Mouse (Mus musculus) thymus, postnatal 10 days (tissue): ENCODE measurements around the gene Myo3b.

Experiments used
- DNase-seq, 2 experiments: peaks; one replicate each; pipeline ENCODE4 v3.0.0; 2021; ENCODE audit warnings: low spot score in 2 of 2

The Myo3b gene

GRCm38 (mm10) chr2:70352435-70353165 is 313.7 kb downstream of the Myo3b start:
- DNase-seq, result no peak

GRCm38 (mm10) chr2:70354056-70354455 is 315.1 kb downstream of the Myo3b start:
- DNase-seq, result no peak

- no peak for DNase-seq
These were observed 316.1 kb downstream of the Myo3b start for GRCm38 (mm10) chr2:70355026-70355425.

- no peak for DNase-seq
These were observed 330.5 kb downstream of the Myo3b start for GRCm38 (mm10) chr2:70369421-70369820.

- no peak for DNase-seq
These were observed 340.4 kb downstream of the Myo3b start for GRCm38 (mm10) chr2:70379341-70379740.

- DNase-seq, result no peak
These were observed 341.0 kb downstream of the Myo3b start for GRCm38 (mm10) chr2:70379939-70380338.

- no peak for DNase-seq
These were observed 349.7 kb downstream of the Myo3b start for GRCm38 (mm10) chr2:70388645-70389044.

GRCm38 (mm10) chr2:70389162-70389561 is 350.2 kb downstream of the Myo3b start:
- no peak for DNase-seq

GRCm38 (mm10) chr2:70397734-70398276 is 358.9 kb downstream of the Myo3b start:
- no peak for DNase-seq

- DNase-seq, result no peak
These were observed 360.7 kb downstream of the Myo3b start for GRCm38 (mm10) chr2:70399441-70400115.

- no peak for DNase-seq
These were observed 361.4 kb downstream of the Myo3b start for GRCm38 (mm10) chr2:70400321-70400720.

GRCm38 (mm10) chr2:70404301-70404700 is 365.4 kb downstream of the Myo3b start:
- DNase-seq, result no peak

- no peak for DNase-seq
These were observed 367.9 kb downstream of the Myo3b start for GRCm38 (mm10) chr2:70406846-70407245.

- DNase-seq, result no peak
These were observed 368.8 kb downstream of the Myo3b start for GRCm38 (mm10) chr2:70407729-70408128.

GRCm38 (mm10) chr2:70410298-70410885 is 371.5 kb downstream of the Myo3b start:
- no peak for DNase-seq

GRCm38 (mm10) chr2:70412315-70412714 is 373.4 kb downstream of the Myo3b start:
- no peak for DNase-seq

- DNase-seq, result no peak
These were observed 375.5 kb downstream of the Myo3b start for GRCm38 (mm10) chr2:70414386-70414785.

- no peak for DNase-seq
These were observed 376.6 kb downstream of the Myo3b start for GRCm38 (mm10) chr2:70415521-70415920.

- no peak for DNase-seq
These were observed 380.4 kb downstream of the Myo3b start for GRCm38 (mm10) chr2:70419336-70419735.

GRCm38 (mm10) chr2:70421144-70421874 is 382.4 kb downstream of the Myo3b start:
- no peak for DNase-seq

GRCm38 (mm10) chr2:70425611-70426010 is 386.7 kb downstream of the Myo3b start:
- peak; percentile 29 to 44 for DNase-seq

GRCm38 (mm10) chr2:70443035-70443434 is 404.1 kb downstream of the Myo3b start:
- no peak for DNase-seq
